Mouse (Mus musculus) olfactory bulb, adult 2 months (tissue): ENCODE measurements around the gene Reep3. TPM values are rescaled to one million over a fixed set of nuclear protein-coding genes. Genes with fewer than 3 reads are reported as not detected.

Experiments
- H3K27ac ChIP-seq: fragments of 200-500 bp; 2 replicates; pipeline ENCODE4 v1.5.1; 2012; ENCODE audit warnings: low read depth, low read length; ENCODE audit not compliant: insufficient read depth
- H3K4me1 ChIP-seq: fragments of 200-500 bp; 2 replicates; pipeline ENCODE4 v1.6.1; 2012; ENCODE audit warnings: low read length; ENCODE audit not compliant: control insufficient read depth, insufficient read depth
- H3K4me3 ChIP-seq: fragments of 200-500 bp; 2 replicates; pipeline ENCODE4 v1.5.1; 2012; ENCODE audit warnings: mild to moderate bottlenecking, low read depth, low read length, moderate library complexity; ENCODE audit not compliant: insufficient read depth
- CTCF ChIP-seq: fragments of 200-500 bp; IDR thresholded peaks from 2 replicates; pipeline ENCODE4 v1.5.1; 2012; ENCODE audit warnings: low read depth, mild to moderate bottlenecking, low read length, moderate library complexity; ENCODE audit not compliant: insufficient read depth
- POLR2A ChIP-seq: fragments of 200-500 bp; IDR thresholded peaks from 2 replicates; pipeline ENCODE4 v1.6.1; 2012; ENCODE audit warnings: mild to moderate bottlenecking, low read depth, low read length, moderate library complexity; ENCODE audit not compliant: insufficient read depth
- WGBS: fragments of 180-500 bp; shearing (Covaris S2); methylation state at CpG from one replicate; pipeline ENCODE4 v1.1.7; 2018; 5-methylcytosine and 5-hydroxymethylcytosine counted together
- polyA plus RNA-seq: library from polyadenylated mRNA; stranded (reverse); fragments of >200 nt; gene quantifications from 2 replicates; pipeline ENCODE4 v1.2.4, GENCODE M21; 2012; ENCODE audit warnings: low replicate concordance; ENCODE audit not compliant: missing spikeins, insufficient read depth, insufficient read length

Gene Reep3
- polyA plus RNA-seq, 1 experiment, result not detected

GRCm38 (mm10) chr10:67075931-67076878, 20.5 kb downstream of the Reep3 start:
- WGBS, result 34% methylated on average over 21 of the region's 21 CpGs
- TF ChIP-seq POLR2A (no peak), CTCF (no peak)
- Histone ChIP-seq H3K27ac (0 out of 2 replicates have a peak overlapping the region, but pooled peaks have one; percentile 15), H3K4me1 (peaks cover 11% of the 10 kb centered on the region), H3K4me3 (no peak overlapping the region)

- TF ChIP-seq POLR2A, result no peak
- TF ChIP-seq CTCF, result no peak
- no peak overlapping the region for H3K27ac ChIP-seq
- WGBS, result 98% methylated on average over 8 of the region's 8 CpGs
- H3K4me1 ChIP-seq, result peaks cover 13% of the 10 kb centered on the region
- no peak overlapping the region for H3K4me3 ChIP-seq
These were observed 23.2 kb downstream of the Reep3 start for GRCm38 (mm10) chr10:67073577-67073976.

- H3K4me1 ChIP-seq, result peaks cover 13% of the 10 kb centered on the region
- H3K4me3 ChIP-seq, result no peak overlapping the region
- TF ChIP-seq CTCF (no peak), POLR2A (no peak)
- H3K27ac ChIP-seq, result no peak overlapping the region
- 91% methylated on average over 4 of the region's 4 CpGs for WGBS
These were observed 24.1 kb downstream of the Reep3 start for GRCm38 (mm10) chr10:67072600-67072999.

GRCm38 (mm10) chr10:67071884-67072283, 24.9 kb downstream of the Reep3 start:
- Histone ChIP-seq H3K27ac (no peak overlapping the region), H3K4me3 (no peak overlapping the region), H3K4me1 (peaks cover 13% of the 10 kb centered on the region)
- no peak for TF ChIP-seq POLR2A
- TF ChIP-seq CTCF, result no peak
- WGBS, result 88% methylated on average over 5 of the region's 5 CpGs

- Histone ChIP-seq H3K4me3 (no peak overlapping the region), H3K4me1 (peaks cover 8% of the 10 kb centered on the region; the same call in 1 of the 2 replicates), H3K27ac (no peak overlapping the region)
- TF ChIP-seq POLR2A, result no peak
- TF ChIP-seq CTCF, result no peak
- 63% methylated on average over 4 of the region's 4 CpGs for WGBS
These were observed 25.4 kb downstream of the Reep3 start for GRCm38 (mm10) chr10:67071389-67071788.

- no peak overlapping the region for H3K27ac ChIP-seq
- TF ChIP-seq POLR2A, result no peak
- TF ChIP-seq CTCF, result no peak
- WGBS, result 92% methylated on average over 10 of the region's 10 CpGs
- no peak overlapping the region for H3K4me3 ChIP-seq
- 0 out of 2 replicates have a peak, but pooled peaks cover 2% of the 10 kb centered on the region for H3K4me1 ChIP-seq
These were observed 27.7 kb downstream of the Reep3 start for GRCm38 (mm10) chr10:67069013-67069412.

GRCm38 (mm10) chr10:67066421-67066820, 30.3 kb downstream of the Reep3 start:
- Histone ChIP-seq H3K4me1 (0 out of 2 replicates have a peak, but pooled peaks cover 2% of the 10 kb centered on the region), H3K27ac (no peak overlapping the region)
- WGBS, result 85% methylated on average over 3 of the region's 3 CpGs

GRCm38 (mm10) chr10:67065927-67066326, 30.8 kb downstream of the Reep3 start:
- Histone ChIP-seq H3K27ac (0 out of 2 replicates have a peak overlapping the region, but pooled peaks have one; percentile 13), H3K4me3 (no peak overlapping the region), H3K4me1 (0 out of 2 replicates have a peak, but pooled peaks cover 2% of the 10 kb centered on the region)
- 57% methylated on average over 5 of the region's 5 CpGs for WGBS
- TF ChIP-seq CTCF, result no peak

More at GRCm38 (mm10) chr10:67066421-67066820, 30.3 kb downstream of the Reep3 start:
- no peak overlapping the region for H3K4me3 ChIP-seq
- TF ChIP-seq POLR2A (no peak), CTCF (no peak)

GRCm38 (mm10) chr10:67065277-67065887, 31.4 kb downstream of the Reep3 start:
- Histone ChIP-seq H3K4me3 (no peak overlapping the region), H3K4me1 (0 out of 2 replicates have a peak, but pooled peaks cover 2% of the 10 kb centered on the region), H3K27ac (no peak overlapping the region)
- 72% methylated on average over 7 of the region's 7 CpGs for WGBS
- TF ChIP-seq CTCF, result no peak
- no peak for TF ChIP-seq POLR2A
